Mouse (Mus musculus) spleen, adult 18-20 months (tissue): ENCODE measurements around the gene Aoc2.
"Not testable (repeated sequence)": the region's sequence is repeated elsewhere in the genome, so short reads cannot be mapped to it uniquely, and the experiment has no call there.

Experiments
- DNase-seq, 2 experiments: peaks; one replicate each; pipeline ENCODE4 v3.0.0; 2022; ENCODE audit warnings: mixed read lengths in 2 of 2

Gene Aoc2

GRCm38 (mm10) chr11:101315665-101316500 lies 9.0 kb upstream of the Aoc2 start, which contains the start of gene Psme3:
Psme3 (plus strand) TSS chr11:101316213.
- DNase-seq = peak; percentile 86 to 91

- peak in 1 of 2 experiments; percentile 21 for DNase-seq
Observed at GRCm38 (mm10) chr11:101316501-101316917, 8.4 kb upstream of the Aoc2 start.

GRCm38 (mm10) chr11:101323609-101324008 lies 1.3 kb upstream of the Aoc2 start:
- DNase-seq = peak in 1 of 2 experiments; percentile 47

GRCm38 (mm10) chr11:101325201-101325600 lies 338 bp downstream of the Aoc2 start:
- not testable (repeated sequence) for DNase-seq

GRCm38 (mm10) chr11:101326147-101326546 lies 1.3 kb downstream of the Aoc2 start:
- DNase-seq = no peak

- no peak for DNase-seq
Observed at GRCm38 (mm10) chr11:101327311-101327710, 2.4 kb downstream of the Aoc2 start.

GRCm38 (mm10) chr11:101328941-101329635 lies 4.2 kb downstream of the Aoc2 start:
- no peak for DNase-seq

GRCm38 (mm10) chr11:101330371-101330924 lies 5.6 kb downstream of the Aoc2 start, which contains the start of gene Aoc3:
Aoc3 (plus strand) TSS chr11:101330605.
- DNase-seq = no peak

GRCm38 (mm10) chr11:101330961-101331360 lies 6.1 kb downstream of the Aoc2 start:
- not testable (repeated sequence) for DNase-seq

- no peak for DNase-seq
Observed at GRCm38 (mm10) chr11:101332537-101332936, 7.7 kb downstream of the Aoc2 start.

- no peak for DNase-seq
Observed at GRCm38 (mm10) chr11:101334023-101334422, 9.2 kb downstream of the Aoc2 start.

GRCm38 (mm10) chr11:101334516-101334915 lies 9.7 kb downstream of the Aoc2 start:
- DNase-seq = no peak

GRCm38 (mm10) chr11:101335685-101336084 lies 10.8 kb downstream of the Aoc2 start:
- no peak for DNase-seq

GRCm38 (mm10) chr11:101338123-101338760 lies 13.4 kb downstream of the Aoc2 start:
- DNase-seq = no peak

GRCm38 (mm10) chr11:101347083-101347775 lies 22.4 kb downstream of the Aoc2 start:
- DNase-seq = no peak

- DNase-seq = no peak
Observed at GRCm38 (mm10) chr11:101348774-101349173, 23.9 kb downstream of the Aoc2 start.

- DNase-seq = no peak
Observed at GRCm38 (mm10) chr11:101349216-101349615, 24.4 kb downstream of the Aoc2 start.

- DNase-seq = no peak
Observed at GRCm38 (mm10) chr11:101351100-101351720, 26.3 kb downstream of the Aoc2 start.

GRCm38 (mm10) chr11:101351721-101352111 lies 26.9 kb downstream of the Aoc2 start:
- DNase-seq = no peak

GRCm38 (mm10) chr11:101353436-101353835 lies 28.6 kb downstream of the Aoc2 start:
- no peak for DNase-seq

GRCm38 (mm10) chr11:101354438-101355010 lies 29.7 kb downstream of the Aoc2 start:
- no peak for DNase-seq
